Mouse (Mus musculus): ENCODE data around the gene Srgap1. TPM values are rescaled to one million over a fixed set of nuclear protein-coding genes. Genes with fewer than 3 reads are reported as not detected.

Srgap1 gene
- polyA plus RNA-seq, 1 experiment, result not detected

DNA sequence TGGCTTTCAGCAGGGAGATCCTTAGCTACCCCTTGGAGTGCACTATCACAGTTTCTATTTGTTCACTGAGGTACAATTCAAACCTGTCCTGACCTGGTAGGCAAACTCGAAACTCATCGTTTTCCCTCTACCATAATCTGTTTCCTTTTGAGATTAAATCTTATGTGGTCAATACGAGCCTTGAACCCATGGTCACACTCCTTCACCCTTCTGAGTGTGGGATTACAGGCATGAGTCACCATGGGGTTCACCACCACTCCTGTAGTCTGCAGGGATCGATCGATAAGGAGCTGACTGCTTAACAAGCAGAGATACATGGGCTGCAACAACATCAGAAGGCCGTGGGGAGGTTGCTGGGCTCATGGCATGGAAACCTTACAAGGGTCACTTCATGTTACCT, 146.3 kb downstream of the Srgap1 start:
- H3K4me1 ChIP-seq, result no peaks in the 10 kb centered on the region
- no peak overlapping the region for H3K4me3 ChIP-seq (replicated peaks)
- H3K36me3 ChIP-seq (replicated peaks; ENCODE audit: low read length), result no peaks in the 10 kb centered on the region
- H3K27me3 ChIP-seq (replicated peaks), result peaks cover 2% of the 10 kb centered on the region
- H3K9me3 ChIP-seq, result peaks cover 6% of the 10 kb centered on the region; the same call in 1 of the 2 replicates
- no peak for TF ChIP-seq GATA1 (IDR thresholded peaks at IDR 0.05; ENCODE audit: borderline replicate concordance, low read length)
- no peak for TF ChIP-seq FLI1 (IDR thresholded peaks at IDR 0.05; ENCODE audit: low read length)

DNA sequence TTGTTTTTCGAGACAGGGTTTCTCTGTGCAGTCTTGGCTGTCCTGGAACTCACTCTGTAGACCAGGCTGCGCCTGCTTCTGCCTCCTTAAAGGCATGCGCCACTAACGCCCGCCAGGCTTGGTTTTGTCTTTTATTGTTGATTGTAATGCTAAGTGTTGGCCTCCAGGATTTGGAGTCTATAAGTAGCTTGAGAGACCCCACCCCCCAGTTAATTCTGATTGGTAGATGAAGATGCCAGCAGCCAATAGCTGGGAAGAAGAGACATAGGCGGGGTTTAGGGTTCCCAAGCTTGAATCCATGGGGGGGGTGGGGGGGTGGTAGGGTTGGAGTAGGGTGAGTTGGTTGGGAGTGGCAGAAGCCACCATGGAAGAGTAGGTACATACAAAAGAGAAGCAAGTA, 147.4 kb downstream of the Srgap1 start:
- Histone ChIP-seq H3K9me3 (peaks cover 6% of the 10 kb centered on the region; the same call in 1 of the 2 replicates), H3K27me3 (replicated peaks) (peaks cover 2% of the 10 kb centered on the region), H3K4me3 (replicated peaks) (no peak overlapping the region), H3K36me3 (replicated peaks; ENCODE audit: low read length) (no peaks in the 10 kb centered on the region), H3K4me1 (no peaks in the 10 kb centered on the region)
- no peak for TF ChIP-seq FLI1 (IDR thresholded peaks at IDR 0.05; ENCODE audit: low read length)
- no peak for TF ChIP-seq GATA1 (IDR thresholded peaks at IDR 0.05; ENCODE audit: borderline replicate concordance, low read length)

DNA sequence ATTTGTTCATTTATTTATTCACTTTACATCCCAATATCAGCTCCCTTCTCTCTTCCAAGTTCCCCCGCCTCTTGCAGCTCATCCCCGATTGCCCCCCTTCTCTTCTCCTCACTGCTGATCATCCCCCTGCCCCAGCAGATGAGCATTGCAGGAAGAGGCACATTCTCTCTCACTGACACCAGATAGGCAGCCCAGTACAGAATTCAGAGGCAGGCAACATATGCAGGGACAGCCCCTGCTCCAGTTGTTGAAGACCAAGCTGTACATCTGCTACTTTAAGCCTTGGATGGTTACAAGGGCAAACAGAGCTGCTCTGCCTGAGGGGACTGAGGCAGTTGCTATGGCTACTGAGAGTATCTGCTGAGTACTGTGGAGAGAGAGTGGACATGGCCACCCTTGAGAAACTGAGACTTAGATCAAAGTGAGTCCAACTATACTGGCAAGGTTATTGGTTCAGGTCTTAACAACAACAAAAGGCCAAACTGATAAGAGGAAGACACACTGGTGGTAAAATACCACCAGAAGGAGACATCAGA, 149.2 kb downstream of the Srgap1 start:
- Histone ChIP-seq H3K27me3 (replicated peaks) (peaks cover 6% of the 10 kb centered on the region), H3K4me1 (no peaks in the 10 kb centered on the region), H3K9me3 (peaks cover 6% of the 10 kb centered on the region; the same call in 1 of the 2 replicates), H3K36me3 (replicated peaks; ENCODE audit: low read length) (no peaks in the 10 kb centered on the region), H3K4me3 (replicated peaks) (no peak overlapping the region)
- TF ChIP-seq FLI1 (IDR thresholded peaks at IDR 0.05; ENCODE audit: low read length) (no peak), GATA1 (IDR thresholded peaks at IDR 0.05; ENCODE audit: borderline replicate concordance, low read length) (no peak)

DNA sequence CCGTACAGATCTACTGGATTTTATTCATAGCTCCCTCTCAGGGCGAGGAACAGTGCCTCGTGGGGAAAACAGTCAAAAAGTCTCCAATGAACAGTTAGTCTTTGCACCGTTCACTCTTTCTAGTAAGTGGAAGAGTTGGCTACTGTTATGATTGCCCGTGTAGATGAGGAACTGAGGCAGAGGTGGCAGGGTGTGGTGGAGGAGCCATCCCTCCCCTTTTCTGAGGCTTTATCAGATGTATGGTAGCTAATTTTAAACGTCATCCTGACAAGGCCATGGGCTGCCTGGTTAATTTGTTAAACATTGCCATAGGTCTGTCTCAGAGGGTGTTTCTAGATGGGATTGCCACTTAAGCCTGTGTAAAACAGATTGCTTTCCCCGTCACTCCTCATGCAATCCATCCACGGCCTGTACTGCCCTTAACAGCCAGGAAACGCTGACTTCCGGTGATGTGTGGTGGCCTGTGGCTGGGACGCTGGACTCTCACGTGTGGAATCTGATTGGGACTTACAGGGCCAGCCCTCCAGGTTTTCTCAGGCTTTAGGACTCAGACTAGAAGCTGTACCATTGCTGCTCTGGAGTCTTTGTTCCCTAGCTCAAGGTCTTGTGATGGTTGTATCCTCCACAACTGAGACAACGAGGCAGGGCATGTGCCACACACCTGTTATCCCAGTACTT, 155.6 kb downstream of the Srgap1 start:
- H3K27me3 ChIP-seq (replicated peaks), result peaks cover 29% of the 10 kb centered on the region
- H3K9me3 ChIP-seq, result no peaks in the 10 kb centered on the region
- no peak for TF ChIP-seq GATA1 (IDR thresholded peaks at IDR 0.05; ENCODE audit: borderline replicate concordance, low read length)
- no peak for TF ChIP-seq FLI1 (IDR thresholded peaks at IDR 0.05; ENCODE audit: low read length)

DNA sequence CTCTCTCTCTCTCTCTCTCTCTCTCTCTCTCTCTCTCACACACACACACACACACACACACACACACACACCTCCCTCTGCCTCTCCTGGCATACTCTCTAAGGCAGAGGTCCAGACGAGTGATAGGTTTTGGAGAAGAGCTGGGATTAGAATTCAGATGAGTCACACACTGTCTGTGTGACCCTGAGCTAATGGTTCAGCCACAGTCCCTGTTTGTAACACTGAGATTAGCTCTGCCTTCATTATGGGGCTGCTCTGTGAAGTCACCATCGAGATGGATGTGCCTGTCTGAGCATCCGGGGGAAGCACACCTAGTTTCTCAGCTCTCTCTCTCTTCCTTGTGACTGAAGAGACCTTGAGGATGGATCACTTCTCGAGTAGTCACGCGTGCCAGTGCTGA, 157.1 kb downstream of the Srgap1 start:
- TF ChIP-seq GATA1 (IDR thresholded peaks at IDR 0.05; ENCODE audit: borderline replicate concordance, low read length) (no peak), FLI1 (IDR thresholded peaks at IDR 0.05; ENCODE audit: low read length) (no peak)
- Histone ChIP-seq H3K4me3 (replicated peaks) (no peak overlapping the region), H3K9me3 (no peaks in the 10 kb centered on the region), H3K36me3 (replicated peaks; ENCODE audit: low read length) (no peaks in the 10 kb centered on the region), H3K4me1 (peaks cover 15% of the 10 kb centered on the region), H3K27me3 (replicated peaks) (peaks cover 38% of the 10 kb centered on the region)

More for the DNA sequence above, 155.6 kb downstream of the Srgap1 start:
- Histone ChIP-seq H3K4me3 (replicated peaks) (no peak overlapping the region), H3K36me3 (replicated peaks; ENCODE audit: low read length) (no peaks in the 10 kb centered on the region), H3K4me1 (peaks cover 14% of the 10 kb centered on the region)

DNA sequence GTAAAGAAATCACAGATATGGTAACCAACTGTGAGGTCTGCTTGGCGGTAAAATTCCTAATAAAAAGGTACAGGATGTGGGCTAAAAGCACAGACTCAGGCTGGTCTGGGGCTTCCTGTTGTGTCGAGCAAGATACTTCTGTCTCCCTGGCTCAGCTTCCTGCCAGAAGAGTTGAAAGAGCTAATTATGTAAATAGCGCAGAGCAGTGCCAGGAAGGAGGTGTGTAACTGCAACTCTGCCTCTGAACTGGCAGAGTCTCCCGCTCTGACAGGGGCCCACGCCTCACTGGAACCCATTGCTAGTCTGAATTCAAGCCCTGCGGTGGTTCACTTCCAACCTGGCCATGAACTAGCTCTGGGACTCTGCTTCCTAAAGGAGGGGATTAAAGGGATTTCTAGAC, 160.3 kb downstream of the Srgap1 start:
- peak overlapping the region; percentile 62 for H3K4me3 ChIP-seq (replicated peaks)
- TF ChIP-seq GATA1 (IDR thresholded peaks at IDR 0.05; ENCODE audit: borderline replicate concordance, low read length) (no peak), FLI1 (IDR thresholded peaks at IDR 0.05; ENCODE audit: low read length) (no peak)
- H3K9me3 ChIP-seq, result 0 out of 2 replicates have a peak, but pooled peaks cover 2% of the 10 kb centered on the region
- H3K4me1 ChIP-seq, result peaks cover 15% of the 10 kb centered on the region
- peaks cover 40% of the 10 kb centered on the region for H3K27me3 ChIP-seq (replicated peaks)
- H3K36me3 ChIP-seq (replicated peaks; ENCODE audit: low read length), result no peaks in the 10 kb centered on the region

DNA sequence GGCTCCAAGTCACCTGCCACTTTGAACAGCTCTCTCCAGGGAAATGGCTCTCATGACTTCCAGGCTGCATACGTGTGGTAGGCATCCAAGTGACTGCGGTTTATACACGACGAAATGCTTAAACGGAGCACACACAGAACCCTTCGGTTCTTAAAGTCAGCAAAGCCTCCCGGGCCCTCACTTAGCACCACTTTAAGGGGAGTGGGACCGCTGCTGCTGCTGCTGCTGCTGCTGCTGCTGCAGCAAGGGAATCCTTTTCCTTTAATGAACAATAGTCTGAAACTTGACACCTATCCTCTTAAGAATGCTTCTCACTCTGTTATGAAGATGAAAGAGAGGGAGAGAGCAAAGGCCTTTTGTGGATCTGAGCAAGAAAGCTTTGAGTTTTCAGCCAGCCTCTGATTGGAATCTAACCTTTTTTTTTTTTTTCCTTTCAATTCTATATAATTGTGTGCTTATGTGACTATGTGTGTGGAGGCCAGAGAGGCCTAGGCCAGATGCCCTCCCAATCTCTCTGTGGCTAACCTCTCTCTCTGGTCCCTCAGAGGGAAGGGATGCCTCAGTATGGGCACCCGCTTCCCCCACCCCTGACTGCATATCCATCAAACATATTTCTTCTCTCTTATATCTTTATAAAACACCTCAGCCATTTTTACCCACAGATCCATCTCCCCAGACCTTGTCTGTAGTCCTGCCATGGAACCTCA, 161.4 kb downstream of the Srgap1 start:
- peaks cover 7% of the 10 kb centered on the region for H3K4me1 ChIP-seq
- H3K4me3 ChIP-seq (replicated peaks), result no peak overlapping the region
- 0 out of 2 replicates have a peak, but pooled peaks cover 7% of the 10 kb centered on the region for H3K9me3 ChIP-seq
- TF ChIP-seq FLI1 (IDR thresholded peaks at IDR 0.05; ENCODE audit: low read length) (no peak), GATA1 (IDR thresholded peaks at IDR 0.05; ENCODE audit: borderline replicate concordance, low read length) (no peak)
- H3K36me3 ChIP-seq (replicated peaks; ENCODE audit: low read length), result no peaks in the 10 kb centered on the region
- peaks cover 33% of the 10 kb centered on the region for H3K27me3 ChIP-seq (replicated peaks)

DNA sequence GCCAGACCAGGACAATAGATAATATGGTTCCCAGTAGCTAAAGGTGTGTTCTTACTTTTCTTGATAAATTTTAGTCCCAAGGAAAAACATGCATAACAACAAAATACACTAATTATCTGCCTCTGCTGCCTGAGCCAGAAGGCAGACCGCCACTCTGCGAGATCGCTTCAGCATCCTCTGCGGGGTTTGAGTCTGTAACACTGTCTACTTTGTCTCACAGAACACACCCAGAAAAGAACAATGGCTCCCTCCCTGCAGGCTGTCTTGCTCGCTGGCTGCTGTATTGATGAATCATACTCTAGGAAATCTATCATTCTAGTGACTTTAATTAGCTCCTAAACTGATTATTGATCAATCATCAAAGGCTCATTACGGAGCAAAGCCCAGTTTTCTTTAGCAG, 164.7 kb downstream of the Srgap1 start:
- Histone ChIP-seq H3K4me1 (peaks cover 7% of the 10 kb centered on the region), H3K9me3 (0 out of 2 replicates have a peak, but pooled peaks cover 7% of the 10 kb centered on the region), H3K27me3 (replicated peaks) (peaks cover 23% of the 10 kb centered on the region), H3K36me3 (replicated peaks; ENCODE audit: low read length) (no peaks in the 10 kb centered on the region), H3K4me3 (replicated peaks) (no peak overlapping the region)
- TF ChIP-seq GATA1 (IDR thresholded peaks at IDR 0.05; ENCODE audit: borderline replicate concordance, low read length) (no peak), FLI1 (IDR thresholded peaks at IDR 0.05; ENCODE audit: low read length) (no peak)

- Histone ChIP-seq H3K9me3 (0 out of 2 replicates have a peak, but pooled peaks cover 7% of the 10 kb centered on the region), H3K4me1 (no peaks in the 10 kb centered on the region; the same call in 1 of the 2 replicates), H3K4me3 (replicated peaks) (no peak overlapping the region), H3K36me3 (replicated peaks; ENCODE audit: low read length) (no peaks in the 10 kb centered on the region), H3K27me3 (replicated peaks) (peaks cover 4% of the 10 kb centered on the region)
- TF ChIP-seq GATA1 (IDR thresholded peaks at IDR 0.05; ENCODE audit: borderline replicate concordance, low read length) (no peak), FLI1 (IDR thresholded peaks at IDR 0.05; ENCODE audit: low read length) (no peak)
These were observed 168.3 kb downstream of the Srgap1 start for GRCm38 (mm10) chr10:121878855-121879254.

DNA sequence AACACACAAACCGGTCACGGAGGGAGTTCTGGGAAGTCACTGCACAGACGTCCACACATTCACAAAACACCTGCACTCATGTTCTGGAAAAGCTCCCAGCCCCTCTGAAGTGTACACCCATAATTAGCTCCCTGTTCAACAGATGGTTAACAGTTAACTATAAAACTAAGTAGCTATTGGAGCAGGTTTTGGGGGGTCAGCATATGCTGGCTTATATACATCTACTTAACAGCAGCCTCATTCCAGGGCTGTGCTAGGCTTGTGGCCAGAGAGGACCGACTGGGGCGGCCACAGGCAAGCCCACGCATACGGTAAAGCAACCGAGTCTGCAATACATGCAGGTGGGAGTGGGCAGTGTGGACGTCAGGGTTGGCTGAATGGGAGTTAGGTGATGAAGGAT, 169.2 kb downstream of the Srgap1 start:
- no peaks in the 10 kb centered on the region; the same call in 1 of the 2 replicates for H3K4me1 ChIP-seq
- H3K27me3 ChIP-seq (replicated peaks), result peaks cover 4% of the 10 kb centered on the region
- no peaks in the 10 kb centered on the region for H3K36me3 ChIP-seq (replicated peaks; ENCODE audit: low read length)
- TF ChIP-seq GATA1 (IDR thresholded peaks at IDR 0.05; ENCODE audit: borderline replicate concordance, low read length) (no peak), FLI1 (IDR thresholded peaks at IDR 0.05; ENCODE audit: low read length) (no peak)
- H3K4me3 ChIP-seq (replicated peaks), result no peak overlapping the region
- H3K9me3 ChIP-seq, result 0 out of 2 replicates have a peak, but pooled peaks cover 7% of the 10 kb centered on the region
